Mouse (Mus musculus) limb, embryonic 14.5 days (tissue): ENCODE measurements at regions not wholly inside any gene's neighbourhood (a gene's known extent, or its start where the extent isn't known, plus 50 kb on each side); places are given as distances from the start of the nearest gene placed in this dataset.

Experiments used
- ATAC-seq: fragments of 200-750 bp; cut with Nextera tagmentation; 2 replicates; pipeline ENCODE4 v1.8.0; 2017; ENCODE audit warnings: low read depth, moderate number of reproducible peaks, moderate TSS enrichment; ENCODE audit not compliant: low FRiP score
- DNase-seq: peaks from one replicate; pipeline ENCODE4 v3.0.0-alpha.2; 2015; ENCODE audit warnings: low spot score
- H3K27ac ChIP-seq: fragments of 300-500 bp; sonication (generic); replicated peaks from 2 replicates; pipeline ENCODE4 v1.5.1; 2014; ENCODE audit warnings: low read depth, mild to moderate bottlenecking, low read length, moderate library complexity, mixed read lengths
- H3K27me3 ChIP-seq: fragments of 300-500 bp; sonication (generic); 2 replicates; pipeline ENCODE4 v1.6.1; 2014; ENCODE audit warnings: low read length, mixed read lengths; ENCODE audit not compliant: control insufficient read depth, insufficient read depth
- H3K36me3 ChIP-seq: fragments of 300-500 bp; sonication (generic); 2 replicates; pipeline ENCODE4 v1.6.1; 2014; ENCODE audit warnings: mild to moderate bottlenecking, low read length, moderate library complexity, mixed read lengths; ENCODE audit not compliant: control insufficient read depth, insufficient read depth
- H3K4me1 ChIP-seq: fragments of 300-500 bp; sonication (generic); 2 replicates; pipeline ENCODE4 v1.6.1; 2014; ENCODE audit warnings: antibody characterized with exemption, low read length, mixed read lengths; ENCODE audit not compliant: control insufficient read depth, insufficient read depth
- H3K4me2 ChIP-seq: fragments of 300-500 bp; sonication (generic); replicated peaks from 2 replicates; pipeline ENCODE4 v1.6.1; 2014; ENCODE audit warnings: low read depth, mild to moderate bottlenecking, low read length, moderate library complexity; ENCODE audit not compliant: severe bottlenecking
- H3K4me3 ChIP-seq: fragments of 300-500 bp; sonication (generic); replicated peaks from 2 replicates; pipeline ENCODE4 v1.5.1; 2014; ENCODE audit warnings: low read length
- H3K9ac ChIP-seq: fragments of 300-500 bp; sonication (generic); 2 replicates; pipeline ENCODE4 v1.6.1; 2014; ENCODE audit warnings: mild to moderate bottlenecking, low read depth, low read length, moderate library complexity; ENCODE audit not compliant: severe bottlenecking
- H3K9me3 ChIP-seq: fragments of 300-500 bp; sonication (generic); 2 replicates; pipeline ENCODE4 v1.6.1; 2016; ENCODE audit warnings: low read length; ENCODE audit not compliant: control insufficient read depth
- POLR2A ChIP-seq: fragments of 200-500 bp; IDR thresholded peaks from 2 replicates; pipeline ENCODE4 v1.8.0; 2012; ENCODE audit warnings: inconsistent platforms, mild to moderate bottlenecking, moderate library complexity, borderline replicate concordance; ENCODE audit not compliant: insufficient read depth, insufficient read length; ENCODE audit errors: extremely low read depth
- WGBS: fragments of 180-500 bp; shearing (Covaris S2); extraction: QIAGEN DNeasy Blood & Tissue Kit; methylation state at CpG from one replicate; pipeline ENCODE4 v1.1.7; 2014; 5-methylcytosine and 5-hydroxymethylcytosine counted together

DNA sequence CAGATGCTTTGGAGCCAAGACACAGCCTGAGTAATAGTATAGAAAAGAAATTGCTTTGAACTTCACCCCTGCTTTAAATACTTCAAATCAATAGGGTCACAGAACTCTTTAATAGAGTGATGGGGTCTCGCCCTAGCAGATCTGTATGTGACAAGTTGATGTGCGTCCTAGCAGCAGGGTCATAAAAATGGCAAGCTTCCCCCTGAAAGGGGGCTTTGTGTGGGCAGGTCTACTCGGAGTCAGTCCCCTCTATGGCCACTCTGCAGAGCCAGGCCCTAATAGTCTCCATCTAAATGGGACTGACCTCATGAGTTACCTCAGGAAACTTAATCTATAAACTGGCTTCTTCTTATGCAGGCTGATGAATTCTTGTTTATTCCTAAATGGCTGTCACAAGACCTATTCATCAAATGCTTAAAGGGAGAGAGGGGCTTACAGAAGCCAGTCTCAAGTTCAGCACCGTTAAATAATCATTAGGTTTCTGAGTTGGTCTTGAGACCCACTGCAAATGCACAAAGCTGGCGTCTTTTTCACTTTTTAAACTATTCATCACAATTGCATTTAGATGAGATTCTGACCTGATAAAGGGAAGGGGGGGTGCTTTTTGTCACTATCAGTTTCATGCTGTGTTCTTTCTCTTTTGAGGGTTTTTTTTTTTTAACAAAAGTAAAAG lies 457.0 kb upstream of the Fam92a start:
- 41% methylated on average over 5 of the region's 5 CpGs for whole genome bisulfite sequencing
- DNase-seq (no peak), ATAC-seq (no peak)
- Histone ChIP-seq H3K4me1 (no peaks in the 10 kb centered on the region), H3K9me3 (no peaks in the 10 kb centered on the region), H3K36me3 (no peaks in the 10 kb centered on the region), H3K4me2 (no peak overlapping the region), H3K4me3 (no peak overlapping the region), H3K9ac (no peak overlapping the region), H3K27ac (no peak overlapping the region), H3K27me3 (no peaks in the 10 kb centered on the region)
- TF ChIP-seq POLR2A: no peak

DNA sequence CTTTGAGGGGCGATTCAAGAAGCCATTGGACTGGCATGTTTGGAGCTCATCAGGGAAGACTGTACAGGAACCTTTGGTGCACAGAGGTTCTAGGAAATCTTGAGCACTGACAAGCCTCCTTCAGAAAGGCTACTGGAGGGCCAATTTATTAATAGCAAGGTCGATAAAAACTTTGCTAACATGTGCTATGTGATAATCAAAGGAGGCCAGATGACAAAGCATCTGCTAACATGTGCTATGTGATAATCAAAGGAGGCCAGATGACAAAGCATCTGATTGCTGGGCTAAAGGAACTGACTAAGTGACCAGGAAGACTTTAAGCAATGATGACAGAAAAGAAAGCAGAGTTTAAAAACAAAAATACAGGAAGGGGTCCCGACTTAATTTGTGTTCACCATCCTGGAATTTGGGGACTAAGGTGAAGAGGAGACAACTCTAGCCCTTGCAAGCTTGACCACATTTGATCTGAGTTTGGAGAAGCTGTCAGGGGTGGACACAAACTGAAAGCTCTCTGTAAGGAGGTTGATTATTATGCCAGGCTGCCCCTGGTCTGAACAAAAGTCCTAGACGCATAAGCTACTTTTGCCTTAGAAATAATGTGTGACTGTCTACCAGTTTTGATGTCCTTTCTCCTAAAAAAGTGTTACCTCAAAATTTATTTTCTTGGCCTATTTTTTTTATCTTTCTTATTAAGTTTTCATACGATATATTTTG lies 455.5 kb upstream of the Fam92a start:
- H3K36me3 ChIP-seq: no peaks in the 10 kb centered on the region
- no peak overlapping the region for H3K9ac ChIP-seq
- no peaks in the 10 kb centered on the region for H3K27me3 ChIP-seq
- DNase-seq (no peak), ATAC-seq (no peak)
- 76% methylated on average over 5 of the region's 5 CpGs for WGBS
- no peak overlapping the region for H3K4me3 ChIP-seq
- H3K4me2 ChIP-seq: no peak overlapping the region
- no peak overlapping the region for H3K27ac ChIP-seq
- TF ChIP-seq POLR2A: no peak
- H3K4me1 ChIP-seq: no peaks in the 10 kb centered on the region
- no peaks in the 10 kb centered on the region for H3K9me3 ChIP-seq

DNA sequence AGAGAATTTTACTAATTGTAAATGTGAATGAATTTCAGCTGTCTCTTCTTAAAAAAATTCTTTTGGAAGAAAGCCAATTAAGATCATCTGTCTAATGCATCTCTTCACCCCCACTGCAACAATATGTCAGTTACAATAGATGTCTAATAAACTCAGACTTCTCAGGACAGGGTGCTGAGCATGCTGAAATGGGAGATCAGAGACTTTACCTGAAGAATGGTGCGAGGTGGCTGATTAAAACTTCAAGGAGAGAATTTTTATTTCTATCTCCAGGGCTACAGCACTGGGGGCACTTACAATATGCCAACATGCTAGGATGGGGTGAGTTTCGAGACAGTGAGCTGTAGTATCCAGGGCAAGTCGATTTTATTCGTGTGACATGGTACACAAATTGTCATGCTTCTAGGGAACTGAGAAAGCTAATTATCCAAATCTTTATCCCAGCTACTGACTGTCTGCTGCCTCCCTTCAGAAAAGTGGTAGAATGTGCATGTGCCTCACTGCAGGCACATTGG lies 449.0 kb upstream of the Fam92a start:
- ATAC-seq: no peak
- no peaks in the 10 kb centered on the region for H3K36me3 ChIP-seq
- 81% methylated on average over 4 of the region's 4 CpGs for WGBS

DNA sequence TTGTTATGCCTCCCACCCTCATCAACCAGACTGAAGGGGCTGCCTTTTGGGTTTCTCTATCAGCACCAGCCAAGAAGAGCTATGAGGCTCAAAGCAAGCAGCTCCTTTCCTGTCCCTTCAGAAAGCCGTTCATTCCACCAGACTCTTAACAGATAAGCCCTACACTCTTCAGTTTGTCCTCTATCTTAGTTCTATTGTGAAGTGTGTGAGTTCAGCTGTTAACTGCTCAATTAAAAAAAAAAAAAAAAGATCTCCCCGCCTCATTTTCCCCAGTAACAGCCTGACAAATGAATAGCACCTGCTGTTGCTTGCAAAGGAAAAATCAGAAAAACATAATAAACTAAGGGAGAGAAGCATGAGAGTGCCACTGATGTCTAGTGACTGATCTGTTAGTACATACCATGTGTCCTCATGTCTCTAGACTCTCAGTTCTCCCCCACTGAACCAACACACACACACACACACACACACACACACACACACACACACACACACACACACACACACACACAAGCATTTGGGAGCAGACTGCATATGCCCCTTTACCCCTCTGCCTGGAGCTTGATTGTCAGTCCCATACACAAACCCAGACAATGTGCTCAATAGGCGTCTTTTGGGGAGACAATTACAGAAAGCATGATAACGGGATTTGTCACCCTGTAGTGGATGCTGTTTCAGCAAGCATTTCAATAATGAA lies 448.4 kb upstream of the Fam92a start:
- H3K4me2 ChIP-seq: no peak overlapping the region
- H3K4me1 ChIP-seq: no peaks in the 10 kb centered on the region
- no peak for TF ChIP-seq POLR2A
- 59% methylated on average over 4 of the region's 4 CpGs for WGBS
- no peak overlapping the region for H3K4me3 ChIP-seq
- no peaks in the 10 kb centered on the region for H3K27me3 ChIP-seq
- DNase-seq: no peak
- H3K9ac ChIP-seq: no peak overlapping the region
- no peaks in the 10 kb centered on the region for H3K9me3 ChIP-seq
- no peak overlapping the region for H3K27ac ChIP-seq
- ATAC-seq: no peak
- H3K36me3 ChIP-seq: no peaks in the 10 kb centered on the region

More for the DNA sequence above, 449.0 kb upstream of the Fam92a start:
- Histone ChIP-seq H3K27ac (no peak overlapping the region), H3K9me3 (no peaks in the 10 kb centered on the region), H3K27me3 (no peaks in the 10 kb centered on the region), H3K4me1 (no peaks in the 10 kb centered on the region), H3K4me2 (no peak overlapping the region), H3K9ac (no peak overlapping the region), H3K4me3 (no peak overlapping the region)
- no peak for TF ChIP-seq POLR2A
- DNase-seq: no peak

DNA sequence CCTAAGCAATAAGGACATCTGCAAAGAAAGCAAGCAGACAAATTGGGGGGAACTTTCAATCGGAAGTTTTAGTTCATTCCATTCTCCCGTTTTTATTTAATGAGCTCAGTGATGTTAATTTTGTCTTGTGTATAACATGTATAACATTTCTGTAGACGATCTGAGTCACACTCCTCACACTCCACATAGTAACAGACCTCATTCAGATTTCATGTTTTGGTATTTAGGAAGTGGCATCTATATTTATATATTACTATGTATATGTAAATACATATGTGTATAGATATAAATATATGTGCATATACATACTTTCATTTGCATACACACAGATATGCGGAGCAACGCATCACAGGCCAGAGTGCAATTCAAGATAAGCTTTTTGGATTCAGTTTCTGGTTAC lies 444.9 kb upstream of the Fam92a start:
- H3K9me3 ChIP-seq: no peaks in the 10 kb centered on the region
- no peak overlapping the region for H3K27ac ChIP-seq
- ATAC-seq: no peak
- H3K4me2 ChIP-seq: no peak overlapping the region
- H3K4me1 ChIP-seq: no peaks in the 10 kb centered on the region
- H3K27me3 ChIP-seq: no peaks in the 10 kb centered on the region
- no peak for DNase-seq
- no peak overlapping the region for H3K4me3 ChIP-seq
- no peaks in the 10 kb centered on the region for H3K36me3 ChIP-seq
- TF ChIP-seq POLR2A: no peak
- no peak overlapping the region for H3K9ac ChIP-seq
- 82% methylated on average over 5 of the region's 5 CpGs for WGBS
